Mouse (Mus musculus) E14TG2a.4 (cell line): Measurements from ENCODE around the gene Mpdu1.
"Not testable (repeated sequence)": the region's sequence is repeated elsewhere in the genome, so short reads cannot be mapped to it uniquely, and the experiment has no call there.

Experiments used
- CTCF ChIP-seq: conservative IDR thresholded peaks from 2 replicates; pipeline ENCODE4 v1.5.1; 2014; ENCODE audit warnings: low read length
- NANOG ChIP-seq: IDR thresholded peaks from 2 replicates; pipeline ENCODE4 v1.6.1; 2014; ENCODE audit warnings: borderline replicate concordance, low read length, mixed read lengths
- POU5F1 ChIP-seq: IDR thresholded peaks from 2 replicates; pipeline ENCODE4 v1.6.1; 2014; ENCODE audit warnings: low read length, borderline replicate concordance

DNA sequence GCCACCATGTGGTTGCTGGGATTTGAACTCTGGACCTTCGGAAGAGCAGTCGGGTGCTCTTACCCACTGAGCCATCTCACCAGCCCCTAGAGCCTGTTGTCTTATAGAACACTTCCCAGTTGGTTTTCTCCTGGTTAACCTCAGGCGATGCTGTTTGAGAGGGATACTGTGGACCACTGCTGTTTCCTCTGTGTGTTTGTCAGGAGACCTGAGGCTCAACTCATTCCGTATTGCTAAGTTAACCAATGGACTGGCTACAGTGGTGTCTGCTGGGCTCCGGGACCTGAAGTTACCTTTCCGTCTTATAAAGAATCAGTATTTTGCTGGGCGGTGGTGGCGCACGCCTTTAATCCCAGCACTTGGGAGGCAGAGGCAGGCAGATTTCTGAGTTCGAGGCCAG, 40.4 kb upstream of the Mpdu1 start:
- TF ChIP-seq CTCF, POU5F1, NANOG: not testable (repeated sequence)
